Mouse (Mus musculus) lung, postnatal 25 days (tissue): ENCODE measurements around the gene Lysmd1.

Experiments
- DNase-seq: peaks from one replicate; pipeline ENCODE4 v3.0.0; 2022; ENCODE audit warnings: low spot score

The Lysmd1 gene

GRCm38 (mm10) chr3:95139586-95140288 lies 5.8 kb downstream of the Lysmd1 start:
- no peak for DNase-seq

- no peak for DNase-seq
Observed at GRCm38 (mm10) chr3:95140289-95140595, 6.4 kb downstream of the Lysmd1 start.

- DNase-seq: no peak
Observed at GRCm38 (mm10) chr3:95140795-95141194, 6.9 kb downstream of the Lysmd1 start.

DNA sequence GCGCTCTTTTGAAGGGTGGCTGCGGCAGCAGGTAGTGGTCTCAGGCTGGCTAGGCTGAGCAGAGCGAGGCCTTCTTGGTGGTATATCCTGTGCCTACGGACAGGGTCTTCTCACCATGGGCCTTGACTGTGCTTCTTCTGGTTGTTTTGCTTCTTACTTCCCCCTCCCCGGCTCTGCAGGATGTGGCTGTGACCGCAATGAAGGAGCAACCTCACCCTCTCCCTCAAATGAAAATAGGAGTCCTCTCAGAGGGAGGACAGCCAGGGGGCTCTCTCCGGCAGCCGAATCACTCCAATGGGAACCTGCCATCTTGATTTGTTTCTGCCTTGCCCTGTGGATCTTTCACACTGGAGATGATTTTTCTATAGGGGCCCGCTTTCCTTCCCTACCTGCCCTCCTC lies 7.6 kb downstream of the Lysmd1 start:
- DNase-seq: peak; percentile 64

DNA sequence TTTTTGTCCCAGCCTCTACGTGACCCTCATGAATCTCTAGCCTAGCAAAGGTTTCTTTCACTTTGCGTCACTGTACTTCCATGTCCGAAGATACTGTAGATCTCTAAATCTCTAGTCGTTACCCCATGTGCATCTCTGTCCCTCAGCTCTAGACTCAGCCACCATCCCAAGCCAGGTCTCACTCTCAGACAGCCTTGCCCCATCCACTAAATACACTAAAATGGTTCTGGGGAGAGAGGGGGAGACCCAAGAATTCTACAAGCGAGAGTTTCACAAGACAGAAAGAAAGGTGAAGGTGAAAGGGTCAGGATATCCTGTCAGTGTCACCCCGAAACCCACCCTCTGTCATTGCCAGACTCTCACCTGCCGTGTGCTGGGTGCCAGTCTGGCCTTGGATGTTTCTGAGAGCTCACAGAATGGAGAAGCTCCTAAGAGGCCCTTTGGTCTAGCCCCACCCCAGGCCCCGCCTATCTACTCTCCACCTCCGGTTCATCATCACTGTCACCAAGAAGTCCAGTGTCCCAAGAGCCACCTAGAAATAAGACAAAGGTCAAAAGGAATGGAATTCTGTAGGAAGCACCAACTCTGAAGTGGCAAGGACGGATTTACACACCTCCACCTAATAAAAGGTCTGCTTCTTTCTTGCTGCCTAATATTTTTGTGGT lies 8.2 kb downstream of the Lysmd1 start, which contains the start of gene Tnfaip8l2:
Tnfaip8l2 (minus strand) TSS at position 409 of the 665 bp plus-strand sequence.
- peak; percentile 66 for DNase-seq

GRCm38 (mm10) chr3:95142617-95143011 lies 8.7 kb downstream of the Lysmd1 start:
- DNase-seq: peak; percentile 91

DNA sequence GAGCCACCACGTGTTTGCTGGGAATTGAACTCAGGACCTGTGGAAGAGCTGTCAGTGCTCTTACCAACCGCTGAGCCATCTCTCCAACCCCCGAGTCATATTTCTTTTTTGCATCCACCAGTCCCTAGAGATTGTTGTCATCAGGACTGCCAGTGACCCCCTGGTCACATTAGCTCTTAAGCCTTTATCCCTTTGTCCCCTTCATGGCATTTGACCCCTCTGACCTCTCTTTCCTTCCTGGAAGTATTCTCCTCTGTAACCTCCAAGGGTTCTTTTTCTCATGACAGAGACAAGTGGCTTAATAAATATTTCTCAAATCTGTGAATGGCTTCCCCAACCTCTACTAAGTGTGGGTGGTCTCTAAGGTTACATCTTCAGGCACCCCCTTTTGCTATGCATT lies 14.0 kb downstream of the Lysmd1 start:
- DNase-seq: no peak

- peak; percentile 42 for DNase-seq
Observed at GRCm38 (mm10) chr3:95153874-95154273, 20.0 kb downstream of the Lysmd1 start.

- no peak for DNase-seq
Observed at GRCm38 (mm10) chr3:95159511-95159986, 25.7 kb downstream of the Lysmd1 start.

DNA sequence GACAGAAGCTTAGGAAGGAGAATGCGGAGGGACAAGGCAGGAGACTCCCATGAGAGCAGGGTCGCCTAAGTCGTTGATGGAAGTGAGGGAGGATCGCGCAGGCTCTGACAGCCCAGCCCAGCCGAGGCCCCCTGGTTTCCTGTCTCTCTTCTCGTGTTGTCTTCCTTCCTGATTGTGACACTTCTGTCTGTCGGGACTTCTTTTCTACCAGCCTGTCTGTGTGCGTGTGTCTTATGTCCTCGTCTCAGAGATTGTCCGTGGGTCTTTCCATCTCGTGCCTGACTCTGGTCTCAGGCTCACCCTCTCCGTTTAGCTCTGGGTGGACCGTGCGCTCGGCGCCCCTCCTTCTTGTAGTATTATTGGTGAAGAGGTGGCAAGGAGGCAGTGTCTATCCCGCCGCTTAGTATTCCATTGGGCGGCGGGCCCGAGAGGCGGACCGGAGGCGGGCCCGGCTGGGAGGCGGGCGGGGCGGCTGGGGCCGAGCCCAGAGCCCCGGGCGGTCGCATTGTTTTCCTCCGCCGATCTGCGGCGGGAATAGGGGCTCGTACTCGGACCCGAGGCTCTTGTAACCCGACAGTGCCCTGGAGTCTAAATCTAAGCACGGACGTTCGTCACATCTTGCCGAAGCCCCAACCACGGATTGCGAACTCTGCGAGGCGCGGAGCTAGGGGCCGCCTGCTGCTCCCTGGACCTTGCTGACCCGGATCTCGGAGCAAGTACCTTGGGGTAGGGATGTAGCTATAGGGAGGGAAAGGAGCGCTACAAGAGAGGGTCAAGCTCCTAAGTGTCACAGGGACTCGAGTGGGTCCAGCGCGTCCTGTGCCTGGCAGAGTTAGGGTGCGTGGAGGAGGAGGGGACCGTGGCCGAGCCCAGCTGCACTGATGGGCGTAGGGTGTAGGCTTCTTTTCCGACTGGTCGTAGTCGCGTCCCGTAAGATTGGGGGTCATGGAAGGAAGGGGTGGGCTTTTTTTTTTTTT lies 26.4 kb downstream of the Lysmd1 start, which contains the start of gene Sema6c:
Sema6c (plus strand) TSS at position 471 of the 977 bp plus-strand sequence.
- DNase-seq: peak; percentile 91

DNA sequence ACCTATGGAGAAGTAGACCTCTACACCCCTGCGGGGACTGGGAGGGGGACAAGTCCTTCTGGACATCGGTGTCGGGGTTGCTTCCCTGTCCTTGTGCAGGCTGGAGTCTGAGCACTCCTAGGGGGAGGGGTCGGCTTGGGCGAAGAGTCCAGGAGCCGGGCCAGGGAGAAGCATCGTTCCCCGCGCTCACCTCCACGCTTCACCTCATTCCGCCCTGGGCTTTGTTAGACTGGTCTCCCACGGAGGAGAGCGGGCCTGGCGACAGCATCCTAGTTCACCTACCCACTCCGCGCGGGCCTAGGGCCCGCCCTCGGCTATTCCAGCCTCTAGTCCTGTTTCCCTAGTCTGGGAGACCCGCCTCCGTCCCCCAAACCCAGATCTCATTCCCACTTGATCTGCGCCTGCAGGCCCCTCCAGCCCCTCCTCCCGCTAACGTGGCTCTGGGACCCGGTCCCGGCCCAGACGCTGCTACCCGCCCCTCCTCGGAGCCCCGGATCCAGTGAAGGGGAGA lies 27.2 kb downstream of the Lysmd1 start:
- no peak for DNase-seq

GRCm38 (mm10) chr3:95161618-95162344 lies 27.9 kb downstream of the Lysmd1 start:
- DNase-seq: no peak

DNA sequence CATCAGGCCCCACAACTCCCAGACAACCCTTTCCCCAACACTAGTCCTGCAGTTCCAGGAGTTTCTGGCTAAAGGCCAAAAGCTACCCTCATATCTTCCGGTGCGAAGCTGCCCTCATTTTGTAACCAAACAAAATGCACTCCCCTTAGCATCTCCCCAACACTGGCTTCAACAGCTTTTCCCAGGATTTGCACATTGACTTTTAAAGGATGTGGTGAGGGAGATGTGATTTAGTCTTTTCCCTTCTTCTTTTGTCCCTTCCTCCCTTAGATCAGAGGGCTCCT lies 28.4 kb downstream of the Lysmd1 start:
- no peak for DNase-seq

DNA sequence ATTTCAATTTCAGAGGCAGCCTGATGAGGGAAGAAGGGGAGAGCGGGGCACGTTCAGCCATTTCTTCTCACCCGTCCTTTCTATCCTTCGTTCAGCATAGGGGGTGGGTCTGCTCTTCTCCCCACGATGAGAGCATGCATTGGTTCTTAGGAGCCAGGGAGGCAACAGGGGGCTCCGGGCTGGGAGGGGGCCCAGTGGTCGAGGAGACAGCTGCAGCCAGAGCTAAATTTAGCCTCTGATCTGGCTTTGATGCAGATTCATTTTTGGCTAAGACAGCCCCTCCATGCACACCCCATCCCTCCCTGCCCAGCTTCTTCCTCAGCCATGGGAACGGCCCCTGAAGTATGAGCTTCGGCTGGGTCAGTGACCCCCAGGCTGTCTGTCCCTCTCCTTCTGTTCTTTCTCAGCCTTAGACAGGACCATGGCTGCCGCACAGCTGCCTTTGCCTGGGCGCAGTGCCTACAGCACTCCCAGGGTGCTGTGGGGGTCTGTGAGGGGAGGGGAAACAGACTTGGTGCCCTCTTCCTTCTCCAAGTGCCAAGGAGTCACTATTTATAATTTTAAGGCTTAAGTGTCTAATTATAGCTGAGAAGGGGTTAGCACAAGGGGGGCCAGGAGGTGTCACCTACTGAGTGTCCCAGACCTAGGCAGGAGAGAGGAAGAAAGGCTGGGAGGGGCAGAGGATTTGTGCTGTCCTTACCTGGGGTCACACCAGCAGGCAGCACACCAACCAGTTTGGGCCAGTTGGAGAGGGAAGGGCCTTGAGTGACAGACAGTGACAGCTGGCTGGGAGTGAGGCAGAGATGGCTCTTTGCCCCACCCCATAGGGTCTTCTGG lies 29.7 kb downstream of the Lysmd1 start:
- no peak for DNase-seq

DNA sequence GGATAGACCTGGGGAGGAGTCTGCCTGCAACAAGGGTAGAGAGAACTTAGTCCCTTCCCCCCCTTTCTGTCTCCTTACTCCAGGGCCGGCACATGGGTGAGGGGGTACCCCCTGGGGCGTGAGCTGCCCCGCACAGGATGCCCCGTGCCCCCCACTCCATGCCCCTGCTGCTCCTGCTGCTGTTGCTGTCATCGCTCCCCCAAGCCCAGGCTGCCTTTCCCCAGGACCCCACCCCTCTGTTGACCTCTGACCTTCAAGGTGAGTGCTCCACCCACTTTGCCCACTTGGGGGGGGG lies 30.3 kb downstream of the Lysmd1 start:
- no peak for DNase-seq

DNA sequence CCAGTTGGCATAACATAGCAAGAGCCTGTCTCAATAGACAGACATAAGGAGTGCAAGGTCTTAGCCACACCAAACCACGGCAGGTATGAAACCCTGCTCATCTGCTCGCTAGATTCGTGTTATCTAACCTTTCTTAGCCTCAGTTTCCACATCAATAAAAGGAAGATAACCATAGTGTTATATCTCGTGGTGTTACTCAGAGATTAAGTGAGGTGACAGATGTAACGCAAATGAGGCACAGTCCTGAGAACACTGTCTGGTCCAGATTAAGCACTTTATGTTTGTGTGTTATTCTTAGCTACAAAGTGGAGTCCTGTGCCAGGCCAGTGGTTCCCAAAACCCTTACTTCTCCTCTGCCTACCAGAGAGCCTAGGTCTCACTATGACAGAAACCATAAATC lies 31.0 kb downstream of the Lysmd1 start:
- no peak for DNase-seq

DNA sequence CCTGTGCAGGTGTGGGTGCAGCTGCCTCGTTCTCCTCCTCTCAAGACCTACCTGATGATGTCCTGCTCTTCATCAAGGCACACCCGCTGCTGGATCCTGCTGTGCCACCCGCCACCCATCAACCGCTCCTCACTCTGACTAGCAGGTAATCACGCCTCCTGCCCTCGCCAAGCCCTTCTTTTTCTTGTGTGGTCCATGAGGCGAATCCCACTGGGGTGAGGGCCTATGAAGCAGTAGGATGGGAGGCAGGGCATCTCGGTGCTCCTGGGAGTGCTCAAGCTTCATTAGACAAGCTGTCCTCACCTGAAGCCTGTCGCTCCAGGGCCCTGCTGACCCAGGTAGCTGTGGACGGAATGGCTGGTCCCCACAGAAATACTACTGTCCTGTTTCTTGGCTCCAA lies 36.1 kb downstream of the Lysmd1 start:
- DNase-seq: no peak

DNA sequence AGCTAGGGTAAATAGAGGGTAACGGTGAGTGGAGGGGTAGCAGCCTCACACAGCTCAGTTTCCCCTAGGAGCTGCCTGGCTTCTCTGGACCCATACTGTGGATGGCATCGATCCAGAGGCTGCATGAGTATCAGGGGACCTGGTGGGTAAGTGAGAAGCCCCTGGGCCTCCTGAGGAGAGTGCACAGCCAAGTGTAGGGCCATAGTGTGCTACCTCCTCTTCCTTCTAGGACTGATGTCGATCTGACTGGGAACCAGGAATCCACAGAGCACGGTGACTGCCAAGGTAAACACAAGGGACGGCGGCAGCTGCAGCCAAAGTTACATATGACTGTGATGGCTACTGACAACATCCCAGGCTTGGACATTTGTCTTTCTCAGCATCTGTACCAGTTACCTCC lies 37.2 kb downstream of the Lysmd1 start:
- DNase-seq: no peak

GRCm38 (mm10) chr3:95172526-95173255 lies 38.8 kb downstream of the Lysmd1 start:
- no peak for DNase-seq

- no peak for DNase-seq
Observed at GRCm38 (mm10) chr3:95173256-95173949, 39.5 kb downstream of the Lysmd1 start.
